Mouse (Mus musculus) urinary bladder, postnatal 4 days (tissue): ENCODE results near the gene Zfx.

Experiments used
- DNase-seq, 2 experiments: peaks; one replicate each; pipeline ENCODE4 v3.0.0; 2021 to 2022; ENCODE audit warnings: low spot score in 2 of 2

The Zfx gene

GRCm38 (mm10) chrX:94123059-94123839, at the start of gene Zfx:
Zfx (minus strand) TSS chrX:94123702.
- peak; percentile 65 to 66 for DNase-seq

- DNase-seq: no peak
Measured at GRCm38 (mm10) chrX:94169348-94169747, 45.8 kb upstream of the Zfx start.

GRCm38 (mm10) chrX:94152251-94152830, 28.8 kb upstream of the Zfx start:
- no peak for DNase-seq

- no peak for DNase-seq
Measured at GRCm38 (mm10) chrX:94150471-94150870, 27.0 kb upstream of the Zfx start.

- no peak for DNase-seq
Measured at GRCm38 (mm10) chrX:94142004-94142771, 18.7 kb upstream of the Zfx start.

- DNase-seq: no peak
Measured at GRCm38 (mm10) chrX:94140080-94140479, 16.6 kb upstream of the Zfx start.

GRCm38 (mm10) chrX:94138256-94138655, 14.8 kb upstream of the Zfx start:
- DNase-seq: no peak

GRCm38 (mm10) chrX:94135084-94135483, 11.6 kb upstream of the Zfx start:
- DNase-seq: peak in 1 of 2 experiments; percentile 14

- DNase-seq: no peak
Measured at GRCm38 (mm10) chrX:94133551-94133950, 10.0 kb upstream of the Zfx start.

- DNase-seq: no peak
Measured at GRCm38 (mm10) chrX:94132239-94132638, 8.7 kb upstream of the Zfx start.

GRCm38 (mm10) chrX:94129712-94130111, 6.2 kb upstream of the Zfx start:
- DNase-seq: no peak

- no peak for DNase-seq
Measured at GRCm38 (mm10) chrX:94125950-94126349, 2.4 kb upstream of the Zfx start.

- DNase-seq: no peak
Measured at GRCm38 (mm10) chrX:94122709-94123058, 818 bp downstream of the Zfx start.

- DNase-seq: peak; percentile 78 to 83
Measured at GRCm38 (mm10) chrX:94121866-94122708, 1.4 kb downstream of the Zfx start.

GRCm38 (mm10) chrX:94121161-94121856, 2.2 kb downstream of the Zfx start:
- DNase-seq: no peak

- no peak for DNase-seq
Measured at GRCm38 (mm10) chrX:94118350-94118749, 5.2 kb downstream of the Zfx start.

GRCm38 (mm10) chrX:94115882-94116281, 7.6 kb downstream of the Zfx start:
- DNase-seq: no peak

GRCm38 (mm10) chrX:94105964-94106363, 17.5 kb downstream of the Zfx start:
- DNase-seq: no peak

- no peak for DNase-seq
Measured at GRCm38 (mm10) chrX:94102938-94103337, 20.6 kb downstream of the Zfx start.

GRCm38 (mm10) chrX:94100561-94100960, 22.9 kb downstream of the Zfx start:
- DNase-seq: no peak

GRCm38 (mm10) chrX:94091001-94091400, 32.5 kb downstream of the Zfx start:
- no peak for DNase-seq
